Mouse (Mus musculus): ENCODE results near the gene Spg11.
"Not testable (repeated sequence)": the region's sequence is repeated elsewhere in the genome, so short reads cannot be mapped to it uniquely, and the experiment has no call there.

The Spg11 gene

DNA sequence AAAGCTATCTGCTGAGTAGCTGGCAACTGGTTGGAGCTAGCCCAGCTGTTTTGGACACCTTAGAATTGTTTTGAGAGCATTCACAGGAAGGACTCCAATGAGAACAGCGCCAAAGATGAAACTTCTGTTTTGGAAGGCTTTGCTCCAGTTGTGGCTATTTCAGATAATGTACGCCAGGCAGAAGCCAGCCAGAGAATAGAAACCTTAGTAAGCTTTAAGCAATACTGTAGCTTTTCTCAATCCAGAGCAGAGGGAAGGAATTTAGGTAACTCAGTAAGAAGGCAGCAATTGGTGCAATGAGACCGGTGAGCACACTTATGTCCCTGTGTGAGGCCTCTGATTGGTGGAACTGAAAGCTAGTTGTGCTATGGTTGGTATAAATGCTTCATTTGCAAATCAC, 24.9 kb upstream of the Spg11 start:
- no peak for DNase-seq

DNA sequence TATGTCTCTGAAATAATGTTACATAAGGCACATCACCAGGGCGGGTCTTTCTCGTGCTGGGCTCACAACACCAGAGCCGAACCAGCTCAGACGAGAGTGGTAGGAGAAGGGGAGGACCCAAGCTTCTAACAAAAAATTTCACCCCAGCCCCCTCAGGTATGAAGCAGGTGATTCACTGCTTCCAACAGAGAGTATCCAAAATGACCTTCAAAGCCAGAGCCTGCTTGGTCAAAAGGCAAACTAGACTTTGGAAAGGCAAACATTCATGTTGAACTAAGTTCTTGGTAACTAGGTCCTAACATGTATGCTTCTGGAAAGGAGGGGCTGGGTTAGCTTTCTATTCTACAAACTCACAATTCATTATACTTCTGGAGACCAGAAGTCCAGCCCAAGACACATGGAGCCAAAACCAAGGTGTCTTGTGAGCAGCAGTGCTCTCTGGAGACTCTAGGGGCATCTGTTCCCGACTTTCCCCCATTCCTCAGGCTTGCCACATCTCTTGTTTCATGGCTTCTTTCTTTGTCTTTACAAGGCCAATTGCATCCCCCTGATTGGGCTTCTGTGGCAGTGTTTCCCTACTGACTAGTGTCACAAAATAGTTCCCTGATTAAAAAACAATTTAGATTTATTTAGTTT, 23.3 kb upstream of the Spg11 start:
- DNase-seq: no peak

DNA sequence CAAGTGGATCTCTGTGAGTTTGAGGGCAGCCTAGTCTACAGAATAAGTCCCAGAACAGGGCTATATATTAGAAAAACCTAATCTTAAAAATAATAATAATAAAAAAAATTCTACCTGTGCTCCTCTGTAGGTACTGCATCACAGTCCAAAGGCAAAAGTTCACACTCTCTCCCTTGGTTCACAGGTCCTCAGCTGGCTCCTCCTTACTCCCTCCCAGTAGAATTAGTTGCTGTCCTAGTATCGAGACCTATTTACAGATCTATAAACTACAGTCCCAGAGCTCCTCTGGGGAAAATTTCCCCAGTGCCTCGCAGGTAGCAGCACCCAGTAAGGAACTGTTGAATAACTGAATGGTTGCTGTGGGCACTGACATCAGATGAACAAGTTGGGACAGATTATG, 22.6 kb upstream of the Spg11 start:
- DNase-seq: no peak

DNA sequence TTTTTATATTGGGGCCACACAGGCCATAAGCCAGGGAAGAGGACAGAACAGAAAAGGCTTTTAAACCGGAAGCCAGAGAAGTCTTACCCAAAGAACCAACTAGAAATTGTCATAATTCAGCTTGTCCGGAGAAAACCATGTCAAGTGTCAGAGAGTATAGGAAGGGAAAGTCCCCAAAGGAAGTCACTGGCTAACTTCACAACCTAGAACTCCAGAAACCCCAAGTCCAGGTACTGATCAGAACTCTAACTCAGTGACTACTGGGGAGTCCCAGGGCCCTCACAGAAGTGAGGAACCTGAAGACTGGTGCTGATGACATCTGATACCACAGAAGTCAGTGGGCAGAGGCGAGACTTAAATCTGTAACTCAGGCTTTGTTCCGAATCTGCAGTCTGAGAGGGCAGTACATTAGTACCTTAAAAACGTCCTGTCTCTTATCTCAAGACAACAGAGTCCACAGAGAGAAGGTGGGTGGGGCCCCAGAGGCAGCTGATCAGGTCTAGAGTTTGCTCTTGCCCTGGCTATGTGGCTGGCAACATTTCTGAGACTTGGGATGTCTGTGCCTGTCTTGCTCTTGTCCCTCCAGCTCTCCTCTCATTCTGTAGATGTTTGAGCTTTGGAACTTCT, 19.8 kb upstream of the Spg11 start:
- no peak for DNase-seq

DNA sequence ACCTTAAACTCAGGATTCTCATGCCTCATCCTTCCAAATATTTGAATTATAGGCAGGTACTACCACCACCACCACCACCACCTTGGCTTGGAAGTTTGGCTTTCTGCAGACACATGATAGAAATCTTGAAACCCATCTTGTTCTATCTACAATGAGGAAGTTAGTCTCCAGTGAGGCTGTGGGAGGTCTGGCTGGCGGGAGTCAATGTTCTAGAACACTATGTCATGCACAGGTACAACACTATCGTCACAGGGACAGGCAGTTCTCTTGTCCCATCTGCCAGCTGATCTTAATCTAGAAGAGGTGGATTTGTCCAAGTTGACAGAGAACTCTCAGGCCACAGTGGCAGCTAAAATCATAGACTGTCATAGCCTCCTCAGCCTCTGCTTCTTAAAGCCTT, 14.4 kb upstream of the Spg11 start:
- no peak for DNase-seq

DNA sequence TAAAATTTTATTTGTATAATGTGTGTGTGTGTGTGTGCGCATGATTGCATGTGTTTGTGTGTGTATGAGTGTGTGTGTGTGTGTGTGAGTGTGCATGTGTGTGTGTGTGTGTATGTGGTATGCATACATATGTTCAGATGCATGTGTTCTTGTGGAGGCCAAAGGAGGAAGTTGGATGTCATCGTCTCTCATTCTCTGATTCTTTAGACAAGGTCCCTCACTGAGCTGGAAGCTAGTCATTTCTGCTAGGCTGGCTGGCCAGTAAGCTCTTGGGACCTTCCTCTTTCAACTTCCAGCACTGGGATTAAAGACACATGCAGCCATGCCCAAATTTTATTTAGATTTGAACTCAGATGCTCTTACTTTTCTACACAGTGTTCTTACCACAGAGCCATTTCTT, 13.9 kb upstream of the Spg11 start:
- no peak for DNase-seq

DNA sequence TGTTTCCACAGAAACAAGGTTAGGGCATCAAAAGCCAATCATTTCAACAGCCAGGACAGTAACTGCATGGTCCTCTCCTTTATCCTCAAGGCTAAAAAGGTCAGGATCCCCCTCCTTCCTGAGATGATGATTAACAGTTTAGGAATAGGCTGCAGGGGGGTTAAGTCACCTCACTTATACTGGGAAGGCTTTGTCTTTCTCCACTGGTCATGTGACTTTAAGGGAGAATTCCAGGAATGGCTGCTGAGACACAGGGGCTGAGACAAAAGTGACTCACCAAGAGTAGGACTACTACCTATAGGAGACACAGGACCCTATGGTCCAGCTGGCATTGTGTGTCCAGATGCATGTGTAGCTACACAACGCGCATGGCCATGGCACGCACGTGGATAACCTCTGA, 9.4 kb upstream of the Spg11 start:
- DNase-seq: no peak

DNA sequence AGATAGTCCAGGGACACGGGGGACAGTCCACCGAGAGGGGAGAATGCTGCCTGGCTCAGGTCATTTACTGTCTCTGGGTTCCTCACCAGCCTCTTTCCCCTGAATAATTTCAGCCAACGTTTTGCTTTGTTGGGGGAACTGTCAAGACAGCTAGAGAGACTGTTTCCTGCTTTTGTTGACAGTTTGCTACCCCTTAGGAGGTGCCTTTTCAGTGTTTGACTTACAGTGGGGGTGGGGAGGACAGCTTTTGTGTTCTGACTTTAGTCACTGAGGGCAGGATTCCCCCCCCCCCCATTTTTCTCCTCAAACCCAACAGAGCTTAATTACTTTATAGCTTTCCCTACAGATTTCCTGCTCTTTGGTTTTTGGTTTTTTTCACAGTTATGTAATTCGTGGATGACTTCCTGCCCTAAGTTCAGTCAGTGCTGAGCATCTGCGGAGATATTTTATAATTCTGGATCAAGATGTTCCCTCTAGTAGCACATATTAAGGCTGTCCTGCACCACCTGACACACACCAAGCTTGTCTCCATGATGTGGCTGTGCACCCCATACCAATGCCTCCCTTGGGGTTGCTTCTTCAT, 8.7 kb upstream of the Spg11 start:
- no peak for DNase-seq

DNA sequence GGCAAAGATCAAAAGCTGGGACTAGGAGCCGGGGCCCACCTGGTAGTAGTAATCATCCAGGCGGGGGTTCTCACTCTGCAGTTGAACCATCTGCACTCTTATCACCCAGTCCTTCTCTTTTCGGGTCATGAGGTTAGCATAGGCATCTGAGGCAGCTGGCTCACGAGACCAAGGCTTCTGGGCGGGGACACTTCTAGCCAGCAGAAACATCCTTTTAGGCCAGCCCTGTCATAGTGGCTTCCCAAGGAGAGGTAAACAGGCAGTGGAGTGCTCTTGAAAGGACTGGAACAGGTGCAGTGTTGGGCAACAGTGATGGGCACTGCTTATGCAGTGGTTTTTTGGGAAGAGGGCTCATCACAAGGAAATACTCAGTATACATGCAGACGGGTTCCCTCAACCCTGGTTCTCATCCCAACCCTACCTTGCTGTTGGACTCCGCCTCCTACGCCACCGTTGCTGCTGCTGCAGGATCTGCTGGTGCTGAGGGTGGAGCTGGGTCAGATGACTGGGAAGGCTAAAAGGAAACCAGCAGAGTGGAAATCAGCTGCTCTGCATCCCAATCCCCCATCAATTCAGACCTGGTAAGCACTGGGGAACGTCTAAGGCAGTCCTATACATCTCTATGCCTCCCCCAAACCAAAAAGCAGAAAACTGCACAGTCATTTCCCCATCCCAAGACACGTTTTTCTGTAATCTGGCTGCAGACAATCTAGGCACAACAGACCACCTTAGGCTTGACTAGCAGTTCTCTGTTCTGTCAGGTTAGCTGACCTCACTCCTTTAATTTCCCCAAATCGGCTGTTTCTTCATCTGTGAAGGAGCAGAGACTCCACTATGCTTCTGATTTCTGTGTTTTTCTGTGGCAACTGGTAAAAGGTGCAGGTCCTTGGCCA, 7.7 kb upstream of the Spg11 start:
- no peak for DNase-seq

DNA sequence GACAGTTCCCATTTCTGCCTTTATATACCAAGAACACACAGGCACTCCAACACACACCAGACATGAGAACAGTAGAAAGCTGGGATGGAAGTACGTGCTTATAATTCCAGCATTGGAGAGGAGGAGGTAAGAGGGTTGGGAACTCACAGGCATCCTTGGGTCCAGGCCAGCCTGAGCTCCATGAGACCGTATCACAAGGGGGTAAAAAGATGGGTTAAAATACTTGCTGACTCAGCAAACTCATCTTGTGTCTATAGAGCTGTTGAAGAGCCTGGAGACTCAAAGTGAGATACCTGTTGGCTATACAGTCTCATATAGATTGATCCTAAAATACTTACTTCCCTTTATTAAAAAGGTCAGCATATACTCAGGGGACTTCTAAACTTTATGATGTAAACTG, 1.3 kb downstream of the Spg11 start:
- DNase-seq: no peak

DNA sequence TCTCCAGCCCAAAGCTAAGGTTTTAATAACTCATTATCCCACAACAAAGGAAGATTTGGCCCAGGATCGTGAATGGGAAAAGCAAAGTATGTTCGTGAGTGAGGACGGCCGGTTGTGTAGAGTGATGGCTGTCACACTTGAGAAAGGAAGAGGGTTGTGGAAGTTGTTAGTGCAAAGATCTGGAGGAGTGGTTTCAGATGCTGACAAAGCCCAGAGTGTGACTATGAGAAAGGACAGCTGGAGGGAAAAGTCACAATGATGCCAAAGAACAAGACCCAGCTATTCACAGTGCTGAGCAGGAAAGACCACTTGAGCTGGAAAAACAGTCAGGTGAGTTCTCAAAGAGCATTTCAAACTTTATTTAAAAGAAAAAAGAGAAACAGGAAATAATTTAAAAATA, 8.5 kb downstream of the Spg11 start:
- no peak for DNase-seq

DNA sequence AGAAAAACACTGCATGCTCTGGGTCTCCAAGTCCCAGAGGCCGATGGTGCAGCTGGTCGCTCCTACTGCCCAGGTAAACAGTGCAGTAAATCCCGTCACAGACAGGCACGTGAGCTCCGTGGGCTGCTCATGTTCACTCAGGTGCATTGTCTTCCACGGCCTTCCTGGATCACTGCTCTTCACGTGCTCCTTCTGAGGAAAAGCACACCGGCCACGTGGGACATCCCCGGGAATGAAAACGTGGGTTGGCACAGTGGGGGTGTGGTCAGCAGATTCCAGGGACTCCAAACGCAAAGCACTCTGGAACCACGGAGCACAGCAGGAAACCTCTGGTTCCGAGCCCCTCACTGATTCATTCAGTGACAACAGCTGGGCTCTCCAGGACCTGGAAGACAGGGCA, 10.1 kb downstream of the Spg11 start:
- no peak for DNase-seq

DNA sequence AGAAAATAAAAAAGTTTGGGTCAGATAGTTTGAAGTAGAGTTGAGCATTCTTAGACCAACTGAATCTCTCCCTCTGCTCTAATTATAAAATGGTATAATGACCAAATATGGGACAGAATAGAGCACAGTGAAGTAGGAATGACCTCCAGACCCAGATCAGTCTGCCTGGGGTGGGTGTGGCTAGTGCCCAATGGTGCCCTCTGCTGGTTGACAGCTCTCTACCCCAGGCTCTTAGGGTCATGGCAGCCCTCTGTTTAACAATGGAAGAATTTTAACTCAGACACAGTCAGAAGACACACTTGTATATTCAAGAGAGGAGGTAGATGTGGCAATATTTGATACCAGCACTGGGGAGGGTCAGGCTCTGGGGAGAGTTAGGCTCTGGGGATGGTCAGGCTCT, 16.1 kb downstream of the Spg11 start:
- DNase-seq: no peak

DNA sequence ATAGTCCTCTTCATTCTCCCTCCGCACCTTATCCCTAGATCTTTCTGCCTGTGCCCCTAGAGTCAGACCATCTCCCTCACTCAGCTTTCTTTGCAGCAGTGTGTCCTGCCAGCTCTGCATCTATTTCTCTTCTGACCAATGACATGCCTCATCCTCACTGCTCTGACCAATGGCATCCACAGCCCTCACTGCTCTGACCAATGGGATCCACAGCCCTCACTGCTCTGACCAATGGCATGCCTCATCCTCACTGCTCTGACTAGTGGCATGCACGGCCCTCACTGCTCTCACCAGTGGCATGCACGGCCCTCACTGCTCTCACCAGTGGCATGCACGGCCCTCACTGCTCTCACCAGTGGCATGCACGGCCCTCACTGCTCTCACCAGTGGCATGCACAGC, 20.5 kb downstream of the Spg11 start:
- DNase-seq: not testable (repeated sequence)

DNA sequence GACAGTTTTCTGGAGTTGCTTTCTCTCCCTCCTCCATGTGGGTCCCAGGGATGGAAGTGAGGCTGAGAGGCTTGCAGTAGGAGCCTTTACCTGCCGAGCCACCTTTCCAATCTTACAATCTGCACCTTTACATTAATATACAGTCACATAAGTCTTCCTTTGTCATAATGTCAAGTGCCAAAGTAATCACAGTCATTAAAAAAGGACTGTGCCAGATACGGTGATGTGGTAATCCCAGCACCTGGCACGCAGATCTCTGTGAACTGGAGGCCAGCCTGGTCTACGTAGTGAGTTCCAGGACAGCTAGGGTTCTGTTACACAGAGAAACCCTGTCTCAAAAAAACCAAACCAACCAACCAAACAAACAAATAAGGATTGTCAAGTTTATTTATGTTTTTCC, 24.3 kb downstream of the Spg11 start:
- no peak for DNase-seq

DNA sequence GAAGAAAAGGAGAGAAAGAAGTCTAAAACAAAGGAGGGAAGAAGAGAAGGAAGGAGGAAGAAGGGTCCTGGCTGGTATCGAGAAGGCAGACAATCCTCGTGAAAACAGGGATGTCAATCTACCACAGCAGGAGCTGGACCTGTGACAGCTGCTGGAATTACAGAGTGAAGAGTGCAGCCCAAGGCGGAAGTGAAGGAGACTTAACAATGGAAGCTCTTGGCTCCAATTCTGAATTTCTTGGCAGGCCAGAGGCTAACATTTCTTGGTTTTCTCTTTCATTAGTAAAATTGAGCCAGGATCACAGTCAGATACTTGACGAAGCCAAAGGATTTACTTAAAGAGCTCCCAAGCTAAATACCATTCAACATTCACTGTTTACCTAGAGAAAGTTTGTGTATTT, 31.7 kb downstream of the Spg11 start:
- DNase-seq: no peak

DNA sequence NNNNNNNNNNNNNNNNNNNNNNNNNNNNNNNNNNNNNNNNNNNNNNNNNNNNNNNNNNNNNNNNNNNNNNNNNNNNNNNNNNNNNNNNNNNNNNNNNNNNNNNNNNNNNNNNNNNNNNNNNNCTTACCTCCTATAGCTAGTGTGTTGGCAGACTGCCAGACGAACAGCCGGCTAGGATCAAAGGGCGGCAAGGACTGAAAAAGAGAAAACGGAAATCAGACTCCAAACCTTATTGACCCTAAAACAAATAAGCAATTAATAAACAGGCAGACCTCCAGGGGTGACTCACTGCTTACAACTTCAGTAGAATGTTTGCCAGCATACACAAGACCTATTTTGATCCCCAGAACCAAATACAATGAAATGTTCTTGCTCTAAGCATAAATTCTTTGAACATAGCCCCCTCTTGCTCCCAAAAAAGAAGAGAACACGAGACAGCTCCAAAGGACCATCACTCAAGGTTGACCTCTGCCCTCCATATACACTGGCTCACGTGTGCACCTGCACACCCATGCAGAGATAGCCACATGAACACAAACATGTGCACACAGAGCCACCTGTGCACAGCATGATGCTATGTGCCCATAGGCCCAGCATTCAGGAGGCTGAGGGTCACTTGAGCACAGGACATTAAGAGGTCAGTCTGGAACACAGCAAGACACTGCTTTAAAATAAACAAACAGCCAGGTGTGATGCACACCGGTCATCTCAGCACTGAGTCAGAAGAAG, 36.3 kb downstream of the Spg11 start:
- DNase-seq: peak; percentile 20

DNA sequence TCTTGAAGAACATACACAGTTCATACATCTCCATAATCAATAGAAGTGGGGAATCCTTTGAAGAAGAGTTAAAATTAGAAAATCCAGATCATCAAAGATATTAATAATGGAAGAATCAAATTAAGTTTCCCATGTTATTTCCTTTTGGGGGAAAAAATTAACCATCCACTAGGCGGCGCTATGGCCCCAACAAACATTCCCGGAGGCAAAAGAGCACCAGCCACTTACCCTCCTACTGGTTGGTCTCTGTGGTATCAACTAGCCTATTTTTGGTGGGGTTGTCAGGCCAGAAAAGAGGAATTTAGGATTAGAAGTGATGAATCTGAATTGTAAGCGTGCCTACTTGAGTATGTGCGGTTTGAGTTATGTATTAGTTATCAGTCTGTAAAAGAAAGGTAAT, 48.3 kb downstream of the Spg11 start:
- DNase-seq: peak; percentile 71

DNA sequence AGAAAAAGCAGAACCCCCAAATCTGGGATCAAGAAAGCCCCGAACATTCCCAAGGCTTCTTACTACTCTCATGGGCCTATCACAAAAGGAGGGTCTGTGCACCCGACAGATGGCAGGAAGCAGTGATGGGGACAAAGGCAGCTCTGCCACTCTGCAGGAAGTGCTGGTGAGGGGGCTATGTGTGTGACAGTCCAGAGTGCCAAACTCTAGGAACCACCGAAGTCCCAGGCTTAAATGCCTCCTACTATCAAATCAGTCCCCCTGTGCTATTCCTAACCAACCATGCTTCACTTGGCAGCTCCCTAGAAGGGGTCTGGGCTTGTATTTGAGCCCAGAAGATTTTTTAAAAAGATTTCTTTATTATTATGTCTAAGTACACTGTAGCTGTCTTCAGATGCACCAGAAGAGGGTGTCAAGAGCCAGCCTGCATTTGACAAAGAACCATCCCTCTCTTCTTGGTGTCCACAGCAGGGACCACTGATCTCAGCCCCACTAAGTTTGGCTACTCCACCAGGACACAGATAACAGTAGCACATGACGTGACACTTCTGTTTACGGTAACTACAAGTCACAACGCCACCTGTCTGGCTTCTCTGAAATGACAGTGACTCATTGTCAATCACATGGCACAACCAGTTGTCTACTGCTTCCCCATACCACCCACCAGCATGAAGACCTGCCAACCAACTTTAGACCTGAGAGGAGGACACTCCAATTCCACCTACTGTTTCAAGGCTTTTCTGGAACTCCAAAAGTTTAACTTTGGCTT, 48.9 kb downstream of the Spg11 start:
- no peak for DNase-seq

DNA sequence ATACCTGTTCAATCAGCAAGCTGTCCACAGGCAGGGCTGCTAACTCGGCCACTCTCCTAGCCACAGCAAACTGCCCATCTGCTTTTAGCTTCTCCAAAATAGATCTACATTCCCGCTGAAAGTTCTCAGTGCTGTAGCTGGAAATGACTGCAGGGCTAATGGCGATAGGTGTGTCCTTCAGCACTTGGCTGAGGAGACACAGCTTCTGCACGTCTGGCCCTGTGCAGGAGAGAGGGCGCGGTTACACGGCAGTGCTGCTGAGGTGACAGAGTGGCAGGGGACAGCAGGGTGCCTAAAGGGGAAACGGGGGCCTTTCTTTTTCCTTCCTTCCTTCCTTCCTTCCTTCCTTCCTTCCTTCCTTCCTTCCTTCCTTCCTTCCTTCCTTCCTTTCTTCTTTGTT, 51.9 kb downstream of the Spg11 start:
- DNase-seq: no peak

DNA sequence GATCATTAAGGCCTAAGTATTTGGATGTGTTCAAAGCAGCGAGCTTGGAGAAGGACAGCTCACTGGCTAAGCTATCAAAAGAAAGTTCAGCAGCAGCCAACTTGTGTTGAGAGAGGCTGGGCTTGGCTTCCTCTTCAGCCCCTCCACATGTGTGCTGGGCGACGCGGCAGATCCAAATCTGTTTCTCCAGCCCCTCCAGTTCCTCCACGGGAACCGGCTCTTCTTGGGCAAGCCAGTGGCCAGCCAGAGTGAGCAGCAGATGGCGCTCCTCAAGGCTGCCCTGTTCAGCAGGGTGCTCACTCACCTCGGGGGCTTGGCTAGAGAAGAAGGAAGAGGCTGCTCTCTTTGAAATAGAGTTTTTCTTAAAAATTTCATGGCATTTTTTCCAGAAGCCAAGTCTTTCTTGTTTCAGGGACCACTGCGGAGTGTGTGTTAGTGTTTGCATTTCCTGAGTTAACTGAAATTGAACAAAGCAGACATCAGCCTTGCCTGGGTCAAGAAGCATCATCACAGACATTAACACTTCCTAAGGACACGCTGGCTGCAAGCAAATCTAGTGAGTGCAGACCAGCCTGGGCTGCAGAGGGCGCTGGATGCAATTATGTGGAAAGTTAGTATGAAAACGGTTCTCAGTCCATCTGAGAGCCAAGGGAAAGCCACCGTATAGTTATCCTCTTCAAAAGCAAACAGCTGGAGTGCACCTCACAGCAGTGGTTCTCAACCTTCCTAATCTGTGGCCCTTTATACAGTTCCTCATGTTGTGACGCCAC, 52.8 kb downstream of the Spg11 start:
- DNase-seq: peak; percentile 36
